Mouse (Mus musculus) spleen, adult 2 months (tissue): Measurements from ENCODE around the gene Sfxn3. TPM values are rescaled to one million over a fixed set of nuclear protein-coding genes. Genes with fewer than 3 reads are reported as not detected.

Experiments used
- DNase-seq, 2 experiments: peaks; one replicate each; pipeline versions ENCODE4 v3.0.0 to v3.0.0-alpha.2; 2012 to 2021; ENCODE audit warnings: low spot score in 2 of 2, low read depth in 1 of 2
- H3K27ac ChIP-seq: fragments of 200-500 bp; 2 replicates; pipeline ENCODE4 v1.5.1; 2012; ENCODE audit warnings: low read length, inconsistent platforms; ENCODE audit not compliant: insufficient read depth
- H3K27me3 ChIP-seq: fragments of 200-500 bp; 2 replicates; pipeline ENCODE4 v1.6.1; 2012; ENCODE audit warnings: mild to moderate bottlenecking, moderate library complexity, low read length, inconsistent platforms; ENCODE audit not compliant: control insufficient read depth, insufficient read depth
- H3K36me3 ChIP-seq: fragments of 200-500 bp; 2 replicates; pipeline ENCODE4 v1.6.1; 2012; ENCODE audit warnings: mild to moderate bottlenecking, low read length, inconsistent platforms; ENCODE audit not compliant: control insufficient read depth, insufficient read depth
- H3K4me1 ChIP-seq: fragments of 200-500 bp; 2 replicates; pipeline ENCODE4 v1.6.1; 2011; ENCODE audit warnings: inconsistent platforms; ENCODE audit not compliant: control insufficient read depth, insufficient read depth, insufficient read length
- H3K4me3 ChIP-seq: fragments of 200-500 bp; 2 replicates; pipeline ENCODE4 v1.5.1; 2011; ENCODE audit warnings: mild to moderate bottlenecking, inconsistent platforms; ENCODE audit not compliant: insufficient read depth, insufficient read length; ENCODE audit errors: extremely low read depth
- CTCF ChIP-seq: fragments of 200-500 bp; IDR thresholded peaks from 2 replicates; pipeline ENCODE4 v1.5.1; 2011; ENCODE audit warnings: mild to moderate bottlenecking, inconsistent platforms; ENCODE audit not compliant: insufficient read depth, insufficient read length, insufficient replicate concordance; ENCODE audit errors: extremely low read depth
- POLR2A ChIP-seq: fragments of 200-500 bp; IDR thresholded peaks from 2 replicates; pipeline ENCODE4 v1.6.1; 2011; ENCODE audit warnings: low read depth, low read length, inconsistent platforms
- WGBS: fragments of 180-500 bp; shearing (Covaris S2); methylation state at CpG from one replicate; pipeline ENCODE4 v1.1.7; 2018; 5-methylcytosine and 5-hydroxymethylcytosine counted together
- polyA plus RNA-seq: library from polyadenylated mRNA; depleted of rRNA; stranded (reverse); fragments of >200 nt; gene quantifications from 2 replicates; pipeline ENCODE4 v1.2.3, GENCODE M21; 2012; rRNA removed

Gene Sfxn3
- polyA plus RNA-seq, 1 experiment = 23.9 TPM

DNA sequence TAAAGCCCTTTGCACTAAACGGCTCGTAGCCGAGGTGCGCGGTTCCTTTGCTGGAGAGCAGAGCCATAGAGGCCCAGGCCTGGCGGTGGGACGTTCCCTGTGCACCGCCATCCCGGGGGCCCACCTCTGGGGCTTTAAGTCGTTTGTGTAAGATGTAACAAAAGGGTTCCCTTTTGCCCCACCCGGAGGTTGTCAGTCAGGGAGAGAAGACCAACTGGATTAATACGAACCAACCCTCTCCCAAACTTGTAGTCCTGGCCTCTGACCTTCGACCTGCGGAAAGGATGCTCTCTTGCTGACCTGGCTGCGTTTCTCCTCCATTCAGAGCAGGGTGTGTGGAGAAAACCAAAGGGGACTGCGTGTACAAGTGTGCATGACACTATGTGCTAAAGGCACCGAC lies 33.4 kb downstream of the Sfxn3 start:
- no peak for DNase-seq
- Histone ChIP-seq H3K27ac (no peak overlapping the region; the same call in 1 of the 2 replicates), H3K4me1 (peaks cover 21% of the 10 kb centered on the region), H3K4me3 (peak overlapping the region; percentile 5; the same call in 1 of the 2 replicates), H3K27me3 (peaks cover 29% of the 10 kb centered on the region), H3K36me3 (no peaks in the 10 kb centered on the region)
- TF ChIP-seq CTCF (no peak), POLR2A (no peak)
- WGBS = 6% methylated on average over 17 of the region's 17 CpGs

DNA sequence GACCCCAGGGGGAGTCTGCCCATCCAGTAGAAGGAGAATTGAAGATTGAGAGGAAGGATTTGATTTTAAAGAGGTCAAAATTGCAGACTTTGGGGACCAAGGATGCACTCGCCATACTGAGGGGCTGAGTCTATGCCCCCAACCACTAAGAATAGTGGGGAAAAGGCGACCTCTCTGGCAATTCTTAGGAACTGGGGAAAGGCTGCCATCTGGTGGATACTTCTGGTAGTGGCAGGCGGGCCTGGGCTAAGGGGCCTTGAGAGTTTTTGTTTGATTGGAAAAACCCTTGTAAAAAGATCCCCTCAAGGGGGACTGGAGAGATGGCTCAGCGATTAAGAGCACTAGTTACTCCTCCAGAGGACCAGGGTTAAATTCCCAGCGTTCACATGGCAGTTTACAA lies 34.0 kb downstream of the Sfxn3 start:
- DNase-seq = peak in 1 of 2 experiments; percentile 62
- Histone ChIP-seq H3K36me3 (no peaks in the 10 kb centered on the region), H3K4me3 (no peak overlapping the region), H3K4me1 (peaks cover 21% of the 10 kb centered on the region), H3K27ac (no peak overlapping the region), H3K27me3 (peaks cover 29% of the 10 kb centered on the region)
- TF ChIP-seq CTCF (peak; percentile 87; the same call in 1 of the 2 replicates), POLR2A (no peak)
- under 1% methylated on average over 5 of the region's 5 CpGs for WGBS

GRCm38 (mm10) chr19:45081841-45082550 lies 34.7 kb downstream of the Sfxn3 start:
- WGBS = 20% methylated on average over 11 of the region's 11 CpGs
- H3K36me3 ChIP-seq = no peaks in the 10 kb centered on the region
- peaks cover 29% of the 10 kb centered on the region for H3K27me3 ChIP-seq
- H3K4me3 ChIP-seq = no peak overlapping the region
- H3K27ac ChIP-seq = no peak overlapping the region
- TF ChIP-seq CTCF (peak; percentile 45; the same call in 1 of the 2 replicates), POLR2A (no peak)
- peak; percentile 36 to 47 for DNase-seq
- H3K4me1 ChIP-seq = peaks cover 17% of the 10 kb centered on the region

- Histone ChIP-seq H3K27me3 (0 out of 2 replicates have a peak, but pooled peaks cover 2% of the 10 kb centered on the region), H3K27ac (no peak overlapping the region), H3K4me3 (no peak overlapping the region), H3K4me1 (no peaks in the 10 kb centered on the region), H3K36me3 (no peaks in the 10 kb centered on the region)
- WGBS = 12% methylated on average over 11 of the region's 11 CpGs
- DNase-seq = no peak
- no peak for TF ChIP-seq CTCF
- TF ChIP-seq POLR2A = no peak
Observed at GRCm38 (mm10) chr19:45097868-45098267, 50.6 kb downstream of the Sfxn3 start.

GRCm38 (mm10) chr19:45100486-45101270 lies 53.4 kb downstream of the Sfxn3 start:
- H3K4me3 ChIP-seq = no peak overlapping the region
- WGBS = 72% methylated on average over 8 of the region's 8 CpGs
- H3K27me3 ChIP-seq = peaks cover 5% of the 10 kb centered on the region; the same call in 1 of the 2 replicates
- DNase-seq = no peak
- H3K27ac ChIP-seq = no peak overlapping the region
- TF ChIP-seq POLR2A (no peak), CTCF (no peak)
- H3K4me1 ChIP-seq = no peaks in the 10 kb centered on the region
- no peaks in the 10 kb centered on the region for H3K36me3 ChIP-seq

- no peak for TF ChIP-seq POLR2A
- TF ChIP-seq CTCF = no peak
- Histone ChIP-seq H3K27me3 (peaks cover 4% of the 10 kb centered on the region; the same call in 1 of the 2 replicates), H3K27ac (no peak overlapping the region), H3K4me1 (no peaks in the 10 kb centered on the region), H3K4me3 (no peak overlapping the region), H3K36me3 (no peaks in the 10 kb centered on the region)
- DNase-seq = no peak
- WGBS = 23% methylated on average over 1 of the region's 1 CpGs
Observed at GRCm38 (mm10) chr19:45105591-45105990, 58.3 kb downstream of the Sfxn3 start.

Other genes starting within 250 kb of the Sfxn3 start
- 26.8 and 92.8 TPM in 2 replicates for gene Slf2, start 116.4 kb upstream of the Sfxn3 start, polyA plus RNA-seq
- 1.3 and 1.6 TPM in 2 replicates for gene Sema4g, start 58.4 kb upstream of the Sfxn3 start, polyA plus RNA-seq
- 6.1 and 6.4 TPM in 2 replicates for gene Twnk, start 41.8 kb upstream of the Sfxn3 start, polyA plus RNA-seq
- 53.1 and 85.2 TPM in 2 replicates for gene Mrpl43, start 41.1 kb upstream of the Sfxn3 start, polyA plus RNA-seq
- gene Lzts2, start 33.1 kb upstream of the Sfxn3 start, polyA plus RNA-seq = 23.3 and 25.9 TPM in 2 replicates
- gene Pdzd7, start 1.8 kb upstream of the Sfxn3 start, polyA plus RNA-seq = 0.04 and 0.09 TPM in 2 replicates
- gene Kazald1, start 27.7 kb downstream of the Sfxn3 start, polyA plus RNA-seq = 63.8 and 81.4 TPM in 2 replicates
- gene Tlx1, start 103.2 kb downstream of the Sfxn3 start, polyA plus RNA-seq = 37.3 and 51.1 TPM in 2 replicates
- not detected in 2 replicates for gene Lbx1, start 188.3 kb downstream of the Sfxn3 start, polyA plus RNA-seq